Mouse (Mus musculus): ENCODE measurements at regions not wholly inside any gene's neighbourhood (a gene's known extent, or its start where the extent isn't known, plus 50 kb on each side); places are given as distances from the start of the nearest gene placed in this dataset.

DNA sequence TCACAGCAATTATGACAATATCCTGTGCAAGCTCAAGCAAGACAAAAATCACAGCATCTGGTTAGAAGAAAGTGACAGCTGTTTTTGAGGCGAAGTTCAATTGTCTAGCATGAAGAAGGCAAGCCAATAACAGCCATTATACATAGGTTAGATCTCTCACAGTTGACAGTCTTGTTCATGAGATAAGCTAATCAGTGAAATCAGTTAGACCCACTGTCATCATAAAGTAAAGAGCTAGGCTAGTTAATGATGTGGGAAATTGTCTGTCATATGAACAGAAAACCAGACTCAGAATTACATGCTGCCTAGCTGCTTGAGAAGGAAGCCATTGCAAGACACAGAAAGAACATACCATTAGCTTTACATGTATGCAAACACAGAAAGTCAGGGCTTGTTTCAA is 470.2 kb upstream of the 5930422O12Rik start:
- DNase-seq, result no peak

DNA sequence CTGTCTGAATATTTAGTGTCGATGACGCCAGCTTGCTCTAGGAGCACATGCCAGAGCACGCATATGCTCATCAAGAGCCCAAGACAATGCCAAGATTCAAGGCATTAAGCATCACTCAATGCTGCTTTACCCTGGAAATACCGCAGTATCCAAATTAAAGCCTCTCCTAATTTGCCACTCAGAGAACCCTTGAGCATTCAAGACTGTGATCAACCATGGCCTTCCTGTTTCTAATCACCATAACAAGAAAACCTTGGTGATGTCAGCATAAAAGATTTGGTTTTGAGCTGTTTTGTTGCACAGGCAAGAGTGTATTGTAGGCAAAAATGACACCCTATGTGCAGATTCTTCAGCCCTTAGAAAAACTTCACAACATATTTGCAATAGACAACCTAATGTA is 469.7 kb upstream of the 5930422O12Rik start:
- DNase-seq, result peak in 1 of 2 experiments; percentile 6

DNA sequence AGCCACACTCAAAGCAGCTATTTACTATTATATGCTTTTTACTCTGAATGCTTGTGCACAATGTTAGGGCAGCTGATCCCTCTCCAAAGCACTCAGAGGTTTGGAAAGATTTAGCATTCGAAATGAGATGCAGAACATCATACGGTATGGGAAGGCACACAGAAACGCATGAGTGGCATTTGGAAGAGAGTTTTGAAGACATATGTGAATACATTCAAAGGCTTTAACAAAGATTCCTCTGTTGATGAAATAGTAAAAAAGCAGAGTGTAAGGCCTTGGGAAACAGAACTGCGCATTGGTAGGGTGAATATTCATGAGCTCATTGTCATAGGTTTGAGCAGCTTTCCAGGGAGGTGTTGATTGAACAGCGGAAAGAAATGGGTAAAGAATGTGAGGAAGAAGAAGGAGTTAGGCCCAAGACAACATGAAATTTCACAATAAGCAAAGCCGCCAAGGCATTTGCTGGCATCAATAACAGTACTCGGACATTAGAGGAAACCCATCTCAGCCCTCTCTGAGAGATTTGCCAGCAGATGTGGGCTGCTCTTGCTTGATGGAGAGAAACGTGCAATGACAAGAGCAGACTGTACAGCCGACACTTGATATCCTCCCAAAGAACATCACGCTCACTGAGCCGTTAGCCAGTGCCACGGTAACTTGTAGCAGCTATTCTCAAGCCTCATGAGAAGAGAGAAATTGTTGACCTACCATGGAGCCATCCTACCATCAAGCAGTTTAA is 469.0 kb upstream of the 5930422O12Rik start:
- DNase-seq, result no peak

DNA sequence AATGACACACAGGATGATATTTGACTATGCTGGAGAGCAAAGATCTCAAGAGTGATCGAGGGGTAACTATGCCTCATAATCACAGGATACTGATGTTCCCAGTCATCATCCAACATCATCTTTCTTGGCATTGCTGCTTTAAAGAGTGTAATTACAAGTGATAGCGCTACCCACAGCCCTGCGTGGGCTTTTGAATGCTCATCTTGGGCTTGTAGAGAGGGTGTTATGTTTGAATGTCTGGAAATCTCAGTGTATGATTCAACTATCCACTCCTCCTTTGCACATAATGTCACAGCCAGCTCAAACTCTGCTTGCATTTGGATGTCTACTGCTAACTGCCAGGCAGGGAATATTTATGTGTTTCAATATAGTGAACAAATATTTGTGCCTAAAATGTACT is 438.3 kb upstream of the 5930422O12Rik start:
- DNase-seq, result no peak

DNA sequence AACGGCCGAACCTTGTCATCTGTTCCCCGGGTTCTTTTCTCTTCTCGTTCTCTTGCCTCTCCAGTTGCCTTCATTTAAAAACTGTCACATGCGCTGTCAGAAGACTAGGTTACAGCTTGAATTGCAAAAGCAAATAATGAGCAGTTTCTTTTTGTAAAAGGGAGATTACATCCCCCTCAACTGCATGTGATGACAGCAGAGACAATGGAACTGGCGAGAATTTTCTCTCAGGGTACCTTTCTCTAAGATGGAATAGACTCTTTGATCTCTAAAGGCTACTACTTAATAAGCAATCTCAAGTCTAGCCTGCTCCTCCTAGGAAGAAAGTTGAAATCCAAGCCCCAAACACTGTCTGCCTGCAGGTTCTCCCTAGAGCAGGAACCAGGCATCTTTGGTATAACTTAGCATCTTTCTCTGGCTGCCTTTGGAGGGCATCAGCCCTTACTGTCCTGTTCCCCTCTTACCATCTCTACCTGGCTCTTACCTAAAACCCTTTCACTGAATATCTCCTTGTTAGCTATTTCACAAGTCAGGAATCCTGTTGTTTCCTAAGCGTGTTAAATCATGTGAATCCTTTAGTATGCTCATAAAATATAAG is 424.4 kb upstream of the 5930422O12Rik start:
- no peak for DNase-seq

DNA sequence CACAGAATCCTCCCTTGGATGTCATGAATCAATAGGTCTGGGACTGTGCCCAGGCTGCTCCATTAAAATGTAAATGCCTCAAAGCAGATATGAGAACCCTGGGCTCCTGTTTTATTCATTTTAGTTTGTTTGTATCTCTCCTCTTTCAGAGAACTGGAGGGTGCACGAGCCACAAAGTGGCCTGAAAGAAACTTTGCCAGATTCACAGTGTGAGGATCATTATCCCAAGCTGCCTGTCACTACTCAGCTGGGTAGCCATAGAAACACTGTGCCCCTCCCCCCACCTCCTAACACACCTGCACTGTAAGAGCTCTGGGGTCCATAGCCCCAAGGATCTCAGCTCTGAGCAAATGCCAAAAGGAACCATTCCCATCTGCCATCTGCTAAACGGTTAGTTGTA is 423.9 kb upstream of the 5930422O12Rik start:
- DNase-seq, result peak; percentile 38 to 57

DNA sequence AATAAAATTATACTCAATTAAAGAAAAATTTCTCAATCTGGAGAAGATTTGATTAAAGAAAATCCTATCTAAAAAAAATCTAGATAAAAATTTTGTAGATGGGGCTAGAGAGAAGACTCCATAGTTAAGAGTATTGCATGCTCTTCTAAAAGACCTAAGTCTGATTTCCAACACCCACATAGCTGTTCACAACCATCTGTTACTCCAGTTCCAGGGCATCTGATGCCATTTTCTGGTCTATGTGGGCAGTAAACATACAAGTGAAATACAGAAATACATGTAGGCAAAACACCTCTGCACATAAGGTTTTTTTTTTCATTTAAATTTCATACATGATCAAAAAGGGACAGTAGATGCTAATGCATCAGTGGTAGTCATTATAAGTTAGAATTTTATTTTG is 418.4 kb upstream of the 5930422O12Rik start:
- no peak for DNase-seq

DNA sequence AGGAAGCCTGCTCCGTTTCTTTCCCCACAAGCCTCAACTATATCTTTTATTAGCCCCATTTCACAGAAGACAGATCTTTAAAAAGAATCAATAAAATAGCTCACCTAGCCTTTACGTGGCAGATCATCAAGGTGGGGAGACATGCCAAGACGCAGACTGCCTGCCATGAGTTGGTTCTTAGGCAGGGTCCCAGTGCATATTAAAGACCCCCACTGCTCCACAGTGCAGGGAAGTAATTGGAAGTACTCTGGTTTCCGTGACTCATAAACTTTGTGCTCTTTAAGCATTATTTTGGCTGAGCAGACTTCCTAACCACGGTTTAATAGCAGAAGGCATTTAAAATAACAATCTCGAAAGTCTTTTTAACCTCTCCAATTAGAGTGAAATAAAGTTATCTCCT is 415.7 kb upstream of the 5930422O12Rik start:
- no peak for DNase-seq

DNA sequence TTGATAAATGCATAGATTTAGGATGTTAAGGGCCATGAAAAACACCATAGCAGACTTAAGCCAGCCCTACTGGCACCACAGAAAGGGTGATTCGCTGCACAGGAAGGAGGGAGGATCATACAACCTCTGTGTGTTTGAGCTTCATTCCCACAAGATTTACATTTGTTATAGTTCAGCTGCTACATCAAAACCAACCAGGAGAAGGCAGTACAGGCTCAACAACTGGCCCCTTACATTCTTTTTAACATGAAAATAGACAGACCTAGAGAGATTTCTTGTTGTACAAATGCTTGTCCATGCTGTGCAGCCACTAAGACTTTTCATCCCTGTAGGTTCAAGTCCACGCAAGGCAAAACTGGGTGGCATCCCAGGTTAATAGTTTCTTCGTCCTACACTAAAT is 412.6 kb upstream of the 5930422O12Rik start:
- peak; percentile 16 to 32 for DNase-seq

DNA sequence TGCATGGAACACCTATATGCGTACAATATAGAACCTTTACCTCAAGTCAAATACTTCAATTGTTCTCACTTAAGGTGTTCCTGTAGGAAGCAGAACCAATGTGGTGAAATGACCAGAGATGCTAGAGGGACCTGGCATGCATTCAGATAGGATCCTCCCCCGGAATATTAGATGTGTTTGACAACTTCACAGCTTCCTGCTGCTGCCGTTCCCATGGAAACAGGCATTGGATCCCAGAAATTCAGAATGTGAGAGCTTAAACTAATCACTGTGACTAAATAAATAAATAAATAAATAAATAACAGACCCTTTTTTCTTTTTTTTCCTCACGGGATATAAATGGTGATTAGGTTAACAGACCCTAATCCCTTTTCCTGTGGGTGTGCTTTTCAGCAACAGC is 401.5 kb upstream of the 5930422O12Rik start:
- peak; percentile 11 to 16 for DNase-seq

DNA sequence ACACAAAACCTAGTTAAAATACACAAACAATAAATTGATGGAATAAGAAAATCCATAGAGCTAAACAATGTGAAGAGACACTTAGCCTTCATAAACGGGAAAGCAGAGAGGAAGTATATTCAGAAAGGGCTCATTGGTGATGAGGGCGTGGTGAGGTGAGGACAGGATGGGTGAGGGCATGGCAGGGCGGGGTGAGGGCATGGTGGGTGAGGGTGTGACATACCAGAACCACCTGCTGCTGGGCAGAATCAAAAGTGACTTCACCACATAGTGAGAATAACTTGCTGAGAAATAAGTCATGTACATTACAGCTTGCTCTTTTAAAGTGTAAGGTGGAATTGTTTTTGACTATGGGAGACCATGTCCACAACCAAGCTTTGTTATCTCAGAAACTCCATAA is 399.1 kb upstream of the 5930422O12Rik start:
- DNase-seq, result no peak

DNA sequence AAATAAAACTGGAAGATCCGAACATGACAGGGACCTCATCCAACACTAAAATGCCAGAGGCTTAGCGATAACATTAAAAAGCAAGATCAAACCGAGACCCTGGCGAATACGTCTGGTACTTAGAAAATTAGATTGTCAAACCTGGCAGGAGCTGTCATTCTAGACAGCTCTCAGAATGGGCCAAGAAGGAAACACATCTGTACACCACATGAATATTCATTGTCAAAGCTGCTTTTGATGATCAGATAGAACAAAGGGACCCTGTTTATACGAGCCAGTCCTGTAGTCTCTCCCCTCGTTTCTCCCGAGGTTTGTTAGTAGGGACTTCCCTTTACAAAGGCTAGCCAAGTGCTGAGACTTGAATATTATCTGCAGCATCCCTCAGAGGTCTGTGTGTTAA is 376.5 kb upstream of the 5930422O12Rik start:
- no peak for DNase-seq

DNA sequence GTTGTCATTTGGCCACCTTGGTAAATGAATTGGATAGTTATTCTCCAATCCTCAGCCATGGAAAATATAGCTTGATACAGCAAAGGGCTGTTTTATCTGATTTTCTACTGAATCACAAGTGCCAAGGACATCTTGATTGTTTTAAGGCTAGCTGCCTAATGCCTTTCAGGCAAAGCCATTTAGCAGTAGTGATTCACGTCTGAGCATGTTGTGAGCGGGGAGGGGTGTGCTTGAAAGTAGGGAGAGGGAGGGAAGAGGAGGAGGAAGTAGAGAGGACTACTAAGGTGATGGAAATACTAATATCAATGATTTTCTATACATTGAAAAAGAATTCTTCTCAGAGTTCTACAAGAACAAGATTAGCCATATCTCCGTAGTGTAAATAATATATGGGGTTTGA is 362.9 kb upstream of the 5930422O12Rik start:
- no peak for DNase-seq

DNA sequence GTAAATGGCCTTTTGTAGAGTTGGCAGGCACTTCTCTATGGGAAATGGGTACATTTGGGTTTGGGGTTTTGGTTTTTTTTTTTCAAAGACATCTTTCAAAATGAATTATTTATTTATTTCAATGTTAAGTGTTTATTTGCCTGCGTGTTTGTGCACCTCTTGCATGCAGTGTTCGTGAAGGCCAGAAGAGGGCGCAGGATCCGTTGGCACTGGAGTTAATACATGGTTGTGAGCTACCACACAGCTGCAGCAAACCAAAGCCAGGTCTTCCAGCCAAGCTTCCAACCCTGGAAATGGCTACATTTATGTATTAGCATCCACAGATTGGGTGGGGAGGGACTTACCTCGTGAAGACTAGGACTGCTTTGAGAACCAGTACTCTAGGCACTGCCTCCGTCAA is 362.3 kb upstream of the 5930422O12Rik start:
- DNase-seq, result peak; percentile 29 to 34

DNA sequence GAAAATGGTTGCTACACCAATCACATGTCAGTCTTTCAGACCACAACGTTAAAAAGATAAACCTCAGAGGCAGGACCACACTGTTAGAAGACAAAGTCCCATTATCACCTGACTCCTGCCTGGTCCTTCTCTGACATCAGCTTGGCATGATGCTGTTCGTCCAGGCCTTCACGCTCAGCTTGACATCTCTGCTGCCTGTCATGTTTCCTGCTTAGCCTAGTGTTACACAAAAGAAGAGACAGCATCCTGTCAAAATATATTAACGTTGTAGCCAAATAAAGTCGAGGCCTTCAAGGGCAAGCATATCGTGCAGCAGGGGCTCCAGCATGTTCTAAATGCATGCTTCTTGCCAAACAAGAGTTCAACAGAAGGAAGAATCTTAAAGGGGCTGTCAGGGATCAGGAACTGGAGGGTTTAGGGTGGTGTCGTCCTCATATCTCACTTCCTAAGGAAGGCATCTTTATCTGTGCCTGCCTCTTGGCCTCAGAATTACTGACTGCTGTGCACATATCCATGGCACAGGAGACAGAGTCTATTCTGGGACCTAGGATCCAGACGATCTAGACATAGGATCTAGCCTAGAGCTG is 361.0 kb upstream of the 5930422O12Rik start:
- DNase-seq, result peak; percentile 61 to 68

DNA sequence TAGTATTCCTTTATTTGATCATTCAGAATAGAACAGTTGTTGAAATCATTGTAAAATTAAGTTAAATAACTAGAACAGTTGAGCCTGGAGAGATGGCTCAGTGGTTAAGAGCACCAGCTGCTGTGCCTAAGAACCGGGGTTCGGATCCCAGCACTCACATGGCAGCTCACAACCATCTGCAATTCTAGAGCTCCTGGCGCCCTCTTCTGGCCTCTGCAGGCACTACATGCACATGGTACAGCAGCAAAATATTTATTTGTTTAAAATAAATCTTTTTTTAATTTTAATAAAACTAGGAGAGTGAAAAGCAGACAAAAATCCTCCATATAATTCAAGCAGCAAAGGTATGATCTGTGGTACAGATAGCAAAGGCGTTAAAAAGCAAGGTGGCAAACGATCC is 360.0 kb upstream of the 5930422O12Rik start:
- DNase-seq, result peak; percentile 20 to 23

DNA sequence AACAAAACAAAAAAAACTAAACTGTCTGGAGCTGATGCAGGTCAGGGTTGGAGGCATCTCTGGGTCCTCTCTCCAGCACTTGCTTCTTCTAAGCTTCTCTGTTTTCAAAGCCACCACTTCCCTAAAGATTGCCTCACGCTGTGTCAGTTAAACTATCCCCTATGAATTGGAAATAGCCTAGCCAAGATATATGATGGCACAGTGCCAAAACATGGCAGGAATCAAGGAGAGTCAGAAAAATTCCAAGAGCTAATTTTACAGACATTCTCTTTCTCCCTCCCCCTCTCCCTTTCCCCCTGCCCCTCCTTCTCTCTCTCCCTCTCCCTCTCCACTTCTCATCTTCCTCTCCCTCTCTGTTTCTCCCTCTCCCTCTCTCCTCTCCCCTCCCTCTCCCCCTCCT is 353.3 kb upstream of the 5930422O12Rik start:
- DNase-seq, result peak; percentile 33 to 43

DNA sequence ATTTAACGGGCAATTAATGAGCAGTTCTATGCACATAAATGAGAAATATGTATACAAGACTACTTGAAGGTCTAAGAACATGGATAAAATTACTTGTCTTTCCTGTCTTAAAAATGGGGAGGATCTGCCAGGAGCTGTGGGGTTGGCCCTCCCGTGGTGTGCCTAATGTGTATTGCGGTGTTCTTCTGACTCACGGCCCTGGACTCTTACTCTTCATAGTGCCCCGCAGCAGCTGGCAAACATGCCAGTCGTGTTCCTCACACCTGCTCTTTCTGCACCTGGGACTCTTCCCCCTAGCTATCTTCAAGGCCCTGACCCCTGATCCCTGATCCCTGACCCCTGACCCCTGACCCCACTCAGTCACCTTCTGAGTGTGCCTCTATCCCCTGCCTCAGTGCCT is 352.3 kb upstream of the 5930422O12Rik start:
- peak in 1 of 2 experiments; percentile 10 for DNase-seq

DNA sequence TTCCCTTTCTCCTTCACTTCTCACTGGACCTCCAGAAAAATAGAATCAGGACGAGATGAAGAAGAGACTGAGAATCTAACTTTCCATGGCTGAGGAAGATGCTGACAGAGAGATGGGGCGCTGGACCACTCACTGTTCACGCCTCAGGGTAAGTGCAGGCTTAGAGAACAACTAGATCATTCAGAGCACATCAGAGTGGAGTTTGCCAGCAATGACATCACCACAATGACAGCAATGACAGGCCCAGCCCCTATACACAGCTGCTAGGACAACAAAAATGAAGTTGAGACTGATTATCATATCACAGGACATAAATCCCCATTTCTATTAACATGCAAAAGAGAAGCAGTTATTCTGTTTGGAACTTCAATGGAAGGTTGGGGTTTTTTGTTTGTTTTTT is 350.4 kb upstream of the 5930422O12Rik start:
- peak in 1 of 2 experiments; percentile 12 for DNase-seq

DNA sequence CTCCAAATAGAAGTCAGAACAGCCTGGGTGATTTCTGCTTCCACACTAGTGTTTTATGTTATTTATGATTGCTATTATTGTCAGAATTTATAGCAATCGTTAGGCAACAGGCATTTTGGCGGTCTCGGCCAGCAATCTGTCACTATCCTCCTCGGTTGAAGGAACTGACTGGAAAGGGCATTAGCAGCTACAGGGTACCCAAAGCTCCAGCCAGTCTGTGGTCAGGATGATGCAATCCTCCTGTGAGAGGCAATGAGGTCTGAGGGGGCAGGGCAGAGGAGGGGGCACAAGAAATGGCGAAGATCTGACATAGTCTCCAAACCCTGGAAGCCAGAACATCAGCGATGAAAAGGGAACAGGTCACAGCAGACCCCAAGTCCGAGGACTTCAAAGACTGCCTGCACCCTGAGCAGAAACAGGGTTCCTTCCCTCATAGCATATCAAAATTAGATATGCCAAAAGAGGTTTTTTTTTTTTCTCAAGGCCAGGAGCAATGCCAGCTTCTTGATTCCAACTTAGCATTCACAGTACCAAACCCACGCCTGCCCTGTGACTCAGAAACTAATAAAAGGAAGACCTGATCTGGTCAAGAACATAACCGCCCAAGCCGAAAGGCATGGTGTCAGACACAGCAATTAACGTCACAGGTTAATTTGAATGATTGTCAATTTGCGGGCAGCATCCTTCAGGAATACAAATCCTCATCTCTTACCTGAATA is 348.5 kb upstream of the 5930422O12Rik start:
- DNase-seq, result peak; percentile 67 to 78

DNA sequence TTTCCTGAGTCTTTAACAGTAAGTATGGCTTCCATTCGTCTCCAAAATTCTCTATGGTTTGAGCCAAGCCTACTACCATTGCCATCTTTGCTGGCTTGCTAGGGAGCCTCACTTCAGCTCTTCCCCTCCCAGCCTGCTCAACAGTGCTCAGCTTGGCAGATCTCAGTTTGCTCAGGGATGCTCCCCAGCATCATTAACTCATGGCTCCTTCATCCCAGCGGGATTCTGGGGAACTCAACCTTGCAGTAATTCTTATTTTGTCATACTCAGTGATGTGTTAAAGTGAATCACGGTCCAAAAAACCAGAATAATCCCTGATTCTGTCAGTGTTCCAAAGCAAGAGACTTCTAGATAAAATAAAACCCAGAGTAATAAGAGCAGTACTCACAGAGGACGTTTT is 346.6 kb upstream of the 5930422O12Rik start:
- peak; percentile 70 to 82 for DNase-seq

DNA sequence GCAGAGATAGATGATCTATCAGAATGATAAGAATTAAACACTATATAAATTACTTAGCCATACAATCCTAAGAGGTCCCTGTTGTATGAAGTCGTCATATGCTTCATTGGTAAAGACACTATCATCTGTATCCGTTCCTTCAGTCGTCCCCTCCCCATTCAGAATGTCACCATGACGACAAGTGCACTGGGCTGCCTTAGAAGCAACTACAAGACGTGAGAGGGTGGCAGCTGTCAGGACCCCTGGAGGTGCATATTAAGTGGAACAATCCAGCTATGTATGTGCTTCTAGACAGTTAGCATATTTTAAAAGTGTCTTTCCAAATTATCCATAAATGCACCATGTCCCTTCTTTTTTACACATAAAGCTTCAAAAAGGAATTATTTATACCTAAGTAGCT is 343.0 kb upstream of the 5930422O12Rik start:
- DNase-seq, result peak in 1 of 2 experiments; percentile 35

DNA sequence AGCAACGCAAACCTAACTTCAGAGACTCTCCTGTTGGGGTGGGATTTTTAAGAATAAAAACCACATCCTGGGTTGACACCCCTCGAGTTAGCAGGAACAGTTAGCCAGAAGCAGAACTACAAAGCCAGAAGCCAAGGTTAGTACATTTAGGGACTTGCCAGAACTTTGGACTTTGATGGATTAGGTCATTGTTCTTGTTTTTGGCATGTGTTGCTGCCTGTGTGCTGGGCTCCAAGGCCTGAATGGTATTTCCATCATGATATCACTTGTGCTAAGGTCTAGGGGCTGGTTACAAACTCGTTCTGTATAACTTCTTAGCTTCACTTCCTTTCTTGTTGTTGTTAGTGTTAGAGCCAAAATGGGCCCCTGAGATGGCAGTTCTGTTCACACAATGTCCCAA is 338.8 kb upstream of the 5930422O12Rik start:
- no peak for DNase-seq

DNA sequence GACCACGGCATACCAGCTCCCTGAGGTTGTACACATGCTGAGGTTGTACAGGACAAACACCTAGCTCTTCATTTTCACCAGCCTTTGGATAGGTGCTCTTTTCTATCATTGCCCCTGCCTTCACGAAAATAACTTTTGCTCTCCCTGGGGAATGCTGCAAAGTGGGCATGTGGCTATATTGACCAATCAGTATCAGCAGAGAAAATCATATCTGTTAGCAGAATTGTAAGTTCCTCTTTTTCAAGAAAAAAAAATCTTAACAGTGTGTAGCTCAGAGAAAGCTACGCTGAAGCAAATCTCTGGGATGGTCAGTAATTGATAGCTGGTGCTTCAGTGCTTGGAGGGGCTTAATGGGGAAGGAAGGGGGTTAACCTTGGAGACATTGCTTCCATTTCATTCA is 319.6 kb upstream of the 5930422O12Rik start:
- no peak for DNase-seq
